Mouse (Mus musculus) small intestine, adult 10 weeks (tissue): ENCODE results near the gene Olfr686. TPM values are rescaled to one million over a fixed set of nuclear protein-coding genes. Genes with fewer than 3 reads are reported as not detected.

ENCODE experiments used
- polyA plus RNA-seq: library from polyadenylated mRNA; stranded (reverse); fragments of 350-450 nt; fragmentation: Illumina TruSeq; extraction: RNeasy Lipid Tissue Mini Kit (QIAGEN cat#74804); gene quantifications from one replicate; pipeline ENCODE4 v1.2.3, GENCODE M21; 2014; ENCODE audit warnings: low replicate concordance

Olfr686 gene
- polyA plus RNA-seq = not detected

GRCm38 (mm10) chr7:105207385-105207784, at the start of gene Olfr686:
Gene Olfr686 (minus strand): TSS chr7:105207485.

DNA sequence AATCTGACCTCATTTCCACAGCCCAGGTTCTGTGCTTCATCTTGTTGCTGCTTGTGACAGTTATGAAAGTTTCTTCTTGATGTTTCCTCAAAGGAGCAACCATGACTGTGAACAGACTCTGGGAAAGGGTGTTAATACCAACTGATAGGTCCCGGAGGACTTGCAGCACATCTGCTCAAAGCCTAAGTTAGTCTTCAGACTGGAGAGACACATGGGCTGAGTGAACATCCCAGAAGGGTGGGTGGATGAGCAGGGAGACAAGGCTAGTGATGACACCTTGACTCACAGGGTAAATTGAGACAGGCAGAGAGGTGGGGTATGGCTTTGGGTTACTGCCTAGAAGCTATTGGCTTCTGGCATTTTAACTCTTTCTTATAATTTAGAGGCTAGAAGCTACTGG, 21.4 kb downstream of the Olfr686 start, which contains the start of gene Olfr685:
TSS of gene Olfr685 (minus strand) at position 101 of the 400 bp plus-strand sequence.

DNA sequence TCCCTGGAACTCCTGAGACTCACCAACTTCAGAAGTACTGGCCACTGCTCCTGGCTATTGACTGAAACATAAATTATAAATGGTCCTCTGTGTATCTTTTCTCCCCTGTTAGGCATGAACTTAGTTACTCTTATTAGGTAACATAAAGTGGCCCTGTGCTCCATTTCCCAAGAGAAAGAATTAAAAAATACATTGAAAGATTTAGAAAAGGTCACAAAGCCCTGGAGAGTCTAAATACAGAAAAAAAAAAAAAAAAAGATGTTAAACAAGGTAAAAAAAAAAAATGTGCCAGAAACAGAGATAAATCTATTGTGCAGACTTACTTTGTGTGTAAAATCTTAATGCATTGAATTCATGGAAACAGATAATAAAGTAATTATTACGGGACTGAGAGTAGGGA, 43.7 kb downstream of the Olfr686 start, which contains the start of gene Olfr684:
TSS of gene Olfr684 (minus strand) at position 101 of the 400 bp plus-strand sequence.

Other genes starting within 250 kb of the Olfr686 start
- not detected for gene Olfr670, start 244.9 kb downstream of the Olfr686 start, polyA plus RNA-seq
- gene Olfr671, start 228.4 kb downstream of the Olfr686 start, polyA plus RNA-seq = not detected
- not detected for gene Olfr672, start 205.5 kb downstream of the Olfr686 start, polyA plus RNA-seq
- gene Olfr675, start 179.0 kb downstream of the Olfr686 start, polyA plus RNA-seq = not detected
- not detected for gene Olfr676, start 174.8 kb downstream of the Olfr686 start, polyA plus RNA-seq
- gene Olfr677, start 156.1 kb downstream of the Olfr686 start, polyA plus RNA-seq = not detected
- gene Olfr678, start 143.0 kb downstream of the Olfr686 start, polyA plus RNA-seq = not detected
- gene Olfr679, start 126.3 kb downstream of the Olfr686 start, polyA plus RNA-seq = not detected
- gene Olfr680-ps1, start 114.7 kb downstream of the Olfr686 start, polyA plus RNA-seq = not detected
- not detected for gene Olfr681, start 90.6 kb downstream of the Olfr686 start, polyA plus RNA-seq
- not detected for gene Olfr683, start 60.5 kb downstream of the Olfr686 start, polyA plus RNA-seq
- not detected for gene Olfr684, start 43.8 kb downstream of the Olfr686 start, polyA plus RNA-seq
- not detected for gene Olfr685, start 21.5 kb downstream of the Olfr686 start, polyA plus RNA-seq
- gene Olfr688, start 80.6 kb upstream of the Olfr686 start, polyA plus RNA-seq = not detected
- not detected for gene Olfr689, start 103.7 kb upstream of the Olfr686 start, polyA plus RNA-seq
- not detected for gene Olfr690, start 126.6 kb upstream of the Olfr686 start, polyA plus RNA-seq
- not detected for gene Olfr691, start 134.8 kb upstream of the Olfr686 start, polyA plus RNA-seq
- gene Olfr692, start 160.7 kb upstream of the Olfr686 start, polyA plus RNA-seq = not detected
- not detected for gene Gm5901, start 167.6 kb upstream of the Olfr686 start, polyA plus RNA-seq
- gene Fam160a2, start 192.6 kb upstream of the Olfr686 start, polyA plus RNA-seq = 44.8 TPM
- not detected for gene Cnga4, start 197.1 kb upstream of the Olfr686 start, polyA plus RNA-seq
- not detected for gene Cckbr, start 218.2 kb upstream of the Olfr686 start, polyA plus RNA-seq